Mouse (Mus musculus): ENCODE data around the gene Dand5. TPM values are rescaled to one million over a fixed set of nuclear protein-coding genes. Genes with fewer than 3 reads are reported as not detected.

The Dand5 gene
- 1.6 and 1.8 TPM in 2 replicates for polyA plus RNA-seq (2012; rRNA removed)

GRCm38 (mm10) chr8:84822723-84823122 is at the start of gene Dand5:
Gene Dand5, minus strand, starts transcription at chr8:84822823.
- 99% methylated on average over 3 of the region's 3 CpGs for WGBS
- TF ChIP-seq POLR2A (IDR thresholded peaks at IDR 0.05; ENCODE audit: low read depth, low read length) (no peak), CTCF (IDR thresholded peaks at IDR 0.05; ENCODE audit: extremely low read depth, insufficient read depth, insufficient read length, insufficient replicate concordance) (no peak)
- H3K36me3 ChIP-seq (ENCODE audit: control insufficient read depth, insufficient read depth, low read length): no peaks in the 10 kb centered on the region
- DNase-seq (ENCODE audit: low read depth in 1 of 2, low spot score in 2 of 2): no peak
- H3K4me3 ChIP-seq (ENCODE audit: extremely low read depth, insufficient read depth, insufficient read length): no peak within 1 kb of the TSS
- no peaks in the 10 kb centered on the region for H3K27me3 ChIP-seq (ENCODE audit: control insufficient read depth, insufficient read depth, low read length)
- H3K4me1 ChIP-seq (ENCODE audit: control insufficient read depth, insufficient read depth, insufficient read length): peaks cover 10% of the 10 kb centered on the region; the same call in 1 of the 2 replicates
- H3K27ac ChIP-seq (ENCODE audit: insufficient read depth, low read length): no peak within 1 kb of the TSS

- no peaks in the 10 kb centered on the region for H3K27me3 ChIP-seq (ENCODE audit: control insufficient read depth, insufficient read depth, low read length)
- H3K4me3 ChIP-seq (ENCODE audit: extremely low read depth, insufficient read depth, insufficient read length): peak within 1 kb of the TSS; percentile 66
- WGBS: 4% methylated on average over 46 of the region's 46 CpGs
- peaks cover 10% of the 10 kb centered on the region for H3K36me3 ChIP-seq (ENCODE audit: control insufficient read depth, insufficient read depth, low read length)
- H3K27ac ChIP-seq (ENCODE audit: insufficient read depth, low read length): peak within 1 kb of the TSS; percentile 36
- H3K4me1 ChIP-seq (ENCODE audit: control insufficient read depth, insufficient read depth, insufficient read length): peaks cover 10% of the 10 kb centered on the region
- no peak for TF ChIP-seq CTCF (IDR thresholded peaks at IDR 0.05; ENCODE audit: extremely low read depth, insufficient read depth, insufficient read length, insufficient replicate concordance)
- no peak for TF ChIP-seq POLR2A (IDR thresholded peaks at IDR 0.05; ENCODE audit: low read depth, low read length)
- peak; percentile 67 to 83 for DNase-seq (ENCODE audit: low read depth in 1 of 2, low spot score in 2 of 2)
Observed at GRCm38 (mm10) chr8:84871376-84872308, 49.0 kb upstream of the Dand5 start, which contains the start of gene Syce2. Gene Syce2, plus strand, starts transcription at chr8:84872111.

- WGBS: under 1% methylated on average over 39 of the region's 39 CpGs
- peaks cover 9% of the 10 kb centered on the region for H3K36me3 ChIP-seq (ENCODE audit: control insufficient read depth, insufficient read depth, low read length)
- H3K4me3 ChIP-seq (ENCODE audit: extremely low read depth, insufficient read depth, insufficient read length): peak within 1 kb of the TSS; percentile 68
- H3K27me3 ChIP-seq (ENCODE audit: control insufficient read depth, insufficient read depth, low read length): no peaks in the 10 kb centered on the region
- no peak for TF ChIP-seq CTCF (IDR thresholded peaks at IDR 0.05; ENCODE audit: extremely low read depth, insufficient read depth, insufficient read length, insufficient replicate concordance)
- peak; percentile 89 for TF ChIP-seq POLR2A (IDR thresholded peaks at IDR 0.05; ENCODE audit: low read depth, low read length)
- peak within 1 kb of the TSS; percentile 61 for H3K27ac ChIP-seq (ENCODE audit: insufficient read depth, low read length)
- peak; percentile 81 to 87 for DNase-seq (ENCODE audit: low read depth in 1 of 2, low spot score in 2 of 2)
- H3K4me1 ChIP-seq (ENCODE audit: control insufficient read depth, insufficient read depth, insufficient read length): no peaks in the 10 kb centered on the region
Observed at GRCm38 (mm10) chr8:84856864-84857441, 34.3 kb upstream of the Dand5 start, which contains the start of gene Farsa. Gene Farsa, plus strand, starts transcription at chr8:84856989.

DNA sequence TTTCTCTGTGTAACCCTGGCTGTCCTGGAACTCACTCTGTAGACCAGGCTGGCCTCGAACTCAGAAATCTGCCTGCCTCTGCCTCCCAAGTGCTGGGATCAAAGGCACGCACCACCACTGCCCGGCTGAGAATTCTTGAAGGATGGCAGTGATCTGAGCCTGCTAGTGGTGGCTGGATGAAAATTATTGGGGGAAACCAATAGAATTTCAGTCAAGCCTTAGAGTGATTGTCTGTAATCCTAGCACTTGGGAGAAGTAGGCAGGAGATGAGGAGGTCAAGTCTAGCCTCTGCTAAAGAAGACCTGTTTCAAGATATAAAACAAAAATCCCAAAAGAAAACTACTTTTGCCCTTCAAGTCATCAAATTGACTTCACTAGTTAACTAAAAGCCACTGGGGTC is 33.8 kb upstream of the Dand5 start:
- H3K4me3 ChIP-seq (ENCODE audit: extremely low read depth, insufficient read depth, insufficient read length): no peak overlapping the region
- 91% methylated on average over 3 of the region's 3 CpGs for WGBS
- H3K27ac ChIP-seq (ENCODE audit: insufficient read depth, low read length): no peak overlapping the region
- DNase-seq (ENCODE audit: low read depth in 1 of 2, low spot score in 2 of 2): no peak
- H3K4me1 ChIP-seq (ENCODE audit: control insufficient read depth, insufficient read depth, insufficient read length): no peaks in the 10 kb centered on the region
- TF ChIP-seq CTCF (IDR thresholded peaks at IDR 0.05; ENCODE audit: extremely low read depth, insufficient read depth, insufficient read length, insufficient replicate concordance) (no peak), POLR2A (IDR thresholded peaks at IDR 0.05; ENCODE audit: low read depth, low read length) (no peak)
- peaks cover 7% of the 10 kb centered on the region for H3K36me3 ChIP-seq (ENCODE audit: control insufficient read depth, insufficient read depth, low read length)
- H3K27me3 ChIP-seq (ENCODE audit: control insufficient read depth, insufficient read depth, low read length): no peaks in the 10 kb centered on the region

DNA sequence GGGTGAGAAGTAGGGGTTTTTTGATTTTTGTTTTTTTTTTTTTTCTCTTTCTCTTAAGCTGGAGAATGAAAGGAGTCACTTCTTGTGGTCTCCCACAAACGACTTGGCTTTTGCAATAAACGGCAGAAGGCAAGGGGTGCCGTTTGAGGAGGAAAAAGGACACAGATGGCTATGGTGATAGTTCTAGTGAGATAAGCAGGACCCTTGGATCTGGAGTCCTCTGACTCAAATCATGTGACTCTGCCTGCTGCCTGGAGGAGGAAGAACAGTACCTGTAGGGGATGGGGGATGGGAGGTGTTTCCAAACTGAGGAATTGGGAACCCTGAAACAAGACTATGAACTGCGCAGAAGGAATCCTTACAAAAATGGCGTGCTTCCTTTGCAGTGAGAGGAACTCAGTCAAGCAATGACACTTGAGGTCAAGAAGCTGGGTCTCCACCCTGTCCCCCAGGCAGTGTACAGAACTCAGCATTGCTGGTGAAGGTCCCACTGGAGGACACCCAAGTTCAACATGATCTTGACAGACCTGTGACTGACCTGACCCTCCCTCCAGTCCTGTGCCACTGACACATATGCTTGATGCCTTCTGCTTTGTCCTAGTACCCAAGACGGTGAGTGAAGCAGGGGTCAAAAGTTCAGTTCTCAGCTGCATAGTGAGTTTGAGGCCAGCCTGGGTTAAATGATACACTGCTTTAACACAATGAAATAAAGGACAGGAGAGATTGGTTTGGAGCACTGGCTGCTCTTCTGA is 25.2 kb upstream of the Dand5 start:
- Histone ChIP-seq H3K27ac (ENCODE audit: insufficient read depth, low read length) (peak overlapping the region; percentile 94), H3K4me1 (ENCODE audit: control insufficient read depth, insufficient read depth, insufficient read length) (peaks cover 10% of the 10 kb centered on the region; the same call in 1 of the 2 replicates), H3K36me3 (ENCODE audit: control insufficient read depth, insufficient read depth, low read length) (peaks cover 16% of the 10 kb centered on the region), H3K27me3 (ENCODE audit: control insufficient read depth, insufficient read depth, low read length) (no peaks in the 10 kb centered on the region), H3K4me3 (ENCODE audit: extremely low read depth, insufficient read depth, insufficient read length) (peak overlapping the region; percentile 71; the same call in 1 of the 2 replicates)
- TF ChIP-seq CTCF (IDR thresholded peaks at IDR 0.05; ENCODE audit: extremely low read depth, insufficient read depth, insufficient read length, insufficient replicate concordance): no peak
- no peak for DNase-seq (ENCODE audit: low read depth in 1 of 2, low spot score in 2 of 2)
- WGBS: 6% methylated on average over 6 of the region's 6 CpGs

DNA sequence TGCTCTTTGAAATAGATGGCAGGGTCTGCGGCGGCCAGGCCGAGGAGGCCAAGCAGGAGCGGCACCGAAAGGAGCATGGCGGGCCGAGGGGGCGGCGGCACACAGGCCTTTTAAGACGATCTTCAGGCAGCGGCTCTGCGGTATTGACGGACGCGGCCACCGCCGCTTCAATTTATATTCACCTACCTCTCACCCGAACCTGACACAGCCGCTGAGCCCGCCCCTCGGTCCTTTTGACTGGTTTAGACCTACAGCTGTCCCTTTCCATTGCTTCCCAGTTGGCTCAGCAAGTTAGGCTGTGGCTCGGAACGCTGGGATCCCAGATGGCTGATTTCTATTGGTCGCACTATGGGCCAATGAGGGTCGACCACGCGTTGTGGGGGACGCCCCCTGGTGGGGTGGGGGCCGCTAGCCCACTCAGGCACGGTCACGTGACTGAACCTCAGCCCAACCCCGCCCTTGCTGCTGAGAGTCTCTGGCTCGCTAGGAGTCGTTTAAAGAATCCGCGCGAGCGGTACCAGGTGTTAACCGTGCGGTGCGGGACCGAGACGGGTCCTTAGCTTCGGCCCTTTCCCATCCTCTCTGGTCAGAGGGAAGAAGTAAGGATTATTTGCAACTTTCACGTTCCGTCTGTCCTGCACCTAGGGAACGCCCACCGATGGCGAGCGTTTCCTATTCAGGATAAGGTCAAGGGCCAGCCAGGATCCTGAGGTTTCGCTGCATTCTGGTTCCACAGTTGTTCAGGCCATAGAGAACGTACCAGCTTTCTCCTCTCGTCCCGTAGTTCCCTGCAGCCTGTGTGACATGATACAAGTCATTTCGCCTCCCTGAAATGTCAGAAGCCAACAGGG is 24.3 kb upstream of the Dand5 start, which contains the start of gene Calr:
Gene Calr (minus strand): TSS at position 213 of the 851 bp plus-strand sequence.
- Histone ChIP-seq H3K27me3 (ENCODE audit: control insufficient read depth, insufficient read depth, low read length) (no peaks in the 10 kb centered on the region), H3K4me1 (ENCODE audit: control insufficient read depth, insufficient read depth, insufficient read length) (peaks cover 10% of the 10 kb centered on the region; the same call in 1 of the 2 replicates), H3K27ac (ENCODE audit: insufficient read depth, low read length) (peak within 1 kb of the TSS; percentile 94), H3K4me3 (ENCODE audit: extremely low read depth, insufficient read depth, insufficient read length) (peak within 1 kb of the TSS; percentile 73), H3K36me3 (ENCODE audit: control insufficient read depth, insufficient read depth, low read length) (peaks cover 22% of the 10 kb centered on the region)
- no peak for TF ChIP-seq CTCF (IDR thresholded peaks at IDR 0.05; ENCODE audit: extremely low read depth, insufficient read depth, insufficient read length, insufficient replicate concordance)
- peak; percentile 99 for TF ChIP-seq POLR2A (IDR thresholded peaks at IDR 0.05; ENCODE audit: low read depth, low read length)
- WGBS: under 1% methylated on average over 55 of the region's 55 CpGs
- DNase-seq (ENCODE audit: low read depth in 1 of 2, low spot score in 2 of 2): peak; percentile 99 to 100

Data from spleen, adult 2 months (tissue).